Mouse (Mus musculus): ENCODE data around the gene Pard3b. TPM values are rescaled to one million over a fixed set of nuclear protein-coding genes. Genes with fewer than 3 reads are reported as not detected.
A peak's percentile ranks its signal among the peaks of the same experiment; 100 is the strongest.

The Pard3b gene
- total RNA-seq, 2 experiments from 2014 or later = 9.6 to 10.7 TPM

DNA sequence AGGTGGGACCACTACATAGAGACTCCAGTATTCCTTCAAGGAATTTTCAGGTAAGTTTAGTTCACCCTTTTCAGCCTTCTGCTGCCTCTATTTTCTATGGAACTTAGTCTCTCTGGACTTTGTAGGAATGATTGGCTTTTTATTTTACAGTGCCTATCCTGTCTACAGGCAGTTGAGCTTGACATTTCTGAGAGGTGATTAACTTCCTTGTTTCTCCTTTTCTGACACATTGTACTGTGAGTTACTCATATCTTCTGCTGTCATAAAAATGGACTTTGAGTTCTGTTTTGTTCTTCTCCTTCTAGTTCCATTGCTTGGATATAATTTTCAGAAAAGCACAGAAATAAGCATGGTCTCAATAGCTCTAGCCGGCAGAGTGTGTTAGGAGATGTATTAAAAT lies 112.4 kb downstream of the Pard3b start:
- DNase-seq = no peak

- DNase-seq = no peak
These were observed 118.1 kb downstream of the Pard3b start for GRCm38 (mm10) chr1:61756771-61757170.

- DNase-seq = peak; percentile 64
These were observed 132.6 kb downstream of the Pard3b start for GRCm38 (mm10) chr1:61771213-61771612.

- DNase-seq = no peak
These were observed 140.1 kb downstream of the Pard3b start for GRCm38 (mm10) chr1:61778731-61779130.

GRCm38 (mm10) chr1:61779906-61780305 lies 141.3 kb downstream of the Pard3b start:
- no peak for DNase-seq

GRCm38 (mm10) chr1:61796296-61796695 lies 157.7 kb downstream of the Pard3b start:
- no peak for DNase-seq

DNA sequence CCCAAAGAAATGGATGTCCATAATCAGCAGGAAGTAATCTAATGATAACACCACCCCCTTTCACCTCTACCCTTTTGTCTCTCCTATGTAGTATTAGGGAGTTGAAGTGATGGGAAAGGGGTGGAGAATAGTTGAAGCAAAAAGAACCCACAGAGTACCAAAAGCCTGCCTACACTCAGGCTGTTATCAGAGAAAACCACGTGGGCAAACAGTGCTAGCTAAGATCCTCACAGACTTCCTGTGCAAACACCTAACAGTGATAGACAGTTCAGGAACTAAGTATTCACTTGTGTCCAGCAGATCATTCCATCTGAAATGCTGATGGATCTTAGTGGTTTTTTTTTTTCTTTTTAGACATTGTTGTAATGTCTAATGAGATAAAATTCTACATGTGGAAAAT lies 181.6 kb downstream of the Pard3b start:
- no peak for DNase-seq

GRCm38 (mm10) chr1:61825560-61826191 lies 187.1 kb downstream of the Pard3b start:
- no peak for DNase-seq

GRCm38 (mm10) chr1:61837006-61837544 lies 198.5 kb downstream of the Pard3b start:
- DNase-seq = no peak

DNA sequence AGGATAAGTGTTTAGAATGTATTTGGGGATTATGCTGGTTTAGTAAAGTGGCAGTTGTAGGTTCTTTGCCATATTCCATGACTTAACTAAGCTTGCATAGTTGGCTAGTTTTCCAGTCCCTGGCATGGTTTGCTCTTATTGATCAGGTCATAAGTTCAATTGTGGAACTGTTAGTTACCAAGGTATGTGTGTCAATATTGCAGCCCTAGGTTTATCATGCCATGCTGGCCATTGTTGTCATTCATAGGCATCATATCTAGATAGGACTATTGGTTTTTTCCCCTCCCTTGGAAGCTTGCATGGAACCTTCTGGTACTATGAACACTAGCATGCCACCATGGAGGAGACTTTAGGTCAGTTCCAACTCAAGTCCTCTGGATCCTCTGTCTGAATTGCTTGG lies 208.0 kb downstream of the Pard3b start:
- DNase-seq = no peak

DNA sequence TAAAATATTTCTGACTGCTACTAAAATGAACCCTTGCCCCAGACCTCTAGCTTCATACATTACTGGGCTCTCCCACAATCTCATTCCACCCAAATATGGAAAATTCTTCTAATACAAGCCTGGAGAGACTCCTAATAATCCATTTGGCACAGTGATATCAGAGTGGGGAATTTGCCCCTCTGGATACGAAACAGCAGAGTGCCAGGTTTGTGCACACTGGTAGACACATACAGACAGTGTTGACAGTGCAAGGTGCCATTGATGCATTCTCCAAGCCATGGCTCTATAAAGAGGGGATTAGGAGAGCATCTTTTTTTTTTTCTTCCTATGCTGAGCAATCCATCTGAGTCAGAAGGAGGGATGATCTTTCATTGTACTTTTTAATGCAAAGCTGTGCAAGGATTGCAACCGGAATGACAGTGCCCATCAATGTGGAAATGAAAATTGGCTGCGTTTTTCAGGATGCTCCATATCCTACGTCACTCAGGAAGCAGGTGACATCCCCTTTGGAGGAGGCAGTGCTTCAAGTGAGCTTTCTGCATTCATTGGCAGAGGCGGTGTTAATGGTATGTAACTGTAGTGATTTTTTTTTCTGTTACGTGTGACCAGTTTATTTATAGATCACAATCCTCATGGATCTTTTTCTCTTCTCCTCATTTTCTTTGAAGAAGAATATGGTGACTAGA lies 210.5 kb downstream of the Pard3b start:
- DNase-seq = no peak

- DNase-seq = no peak
These were observed 211.8 kb downstream of the Pard3b start for GRCm38 (mm10) chr1:61850471-61850870.

DNA sequence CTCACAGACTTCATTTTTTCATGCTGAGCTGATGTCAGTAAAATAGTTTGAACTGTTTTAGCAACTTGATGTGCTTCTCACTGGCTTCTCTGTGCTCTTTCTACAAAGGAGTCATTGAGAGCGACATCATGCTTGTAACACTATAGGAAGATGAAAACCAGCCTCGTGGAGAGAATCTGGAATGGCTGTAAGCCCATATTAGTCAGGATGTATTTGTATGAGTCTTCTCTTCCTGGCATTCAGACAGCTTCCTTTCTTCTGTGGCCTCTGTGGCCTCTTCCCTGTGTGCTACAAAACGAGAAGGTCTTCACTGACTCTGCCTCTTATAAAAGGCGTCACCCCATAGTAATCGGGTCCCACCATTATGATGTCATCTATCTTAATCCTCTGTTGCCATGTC lies 212.6 kb downstream of the Pard3b start:
- DNase-seq = no peak

DNA sequence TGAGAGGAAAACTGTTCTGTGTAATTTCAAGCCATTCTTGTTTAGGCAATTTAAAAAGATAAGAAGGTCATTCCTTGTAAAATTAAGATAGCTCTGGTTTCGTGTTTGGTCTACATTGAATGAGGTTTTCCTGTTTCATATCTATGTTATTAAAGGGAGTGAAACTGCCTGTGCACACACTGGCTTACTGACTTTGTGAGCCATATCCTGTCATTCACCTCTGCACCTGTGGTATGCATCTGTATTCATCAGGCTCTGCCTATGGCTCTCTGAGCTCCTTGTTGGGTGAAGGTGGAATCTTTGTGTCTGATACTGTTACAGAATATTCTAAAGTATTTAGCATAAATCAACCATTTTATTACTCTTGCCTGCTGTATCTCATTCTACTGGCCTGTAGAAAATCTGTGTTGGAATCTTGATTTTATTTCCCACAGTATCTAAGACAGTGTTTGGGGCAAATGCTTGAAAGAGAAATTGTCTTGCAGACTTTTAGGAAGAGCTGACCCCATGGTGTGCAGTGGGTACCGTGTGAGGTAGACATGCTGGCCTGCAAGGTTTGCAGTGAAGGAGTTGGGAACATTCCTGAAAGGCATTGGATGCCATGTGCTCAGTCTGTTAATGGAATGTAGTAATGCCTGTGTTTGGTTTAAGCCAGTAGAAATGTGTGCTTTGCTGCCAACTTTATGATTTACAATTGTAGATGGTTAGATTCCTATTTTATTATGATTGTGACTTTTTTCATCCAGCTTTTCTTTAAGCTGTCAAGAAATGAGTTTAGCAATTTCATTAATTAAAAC lies 228.9 kb downstream of the Pard3b start:
- no peak for DNase-seq

DNA sequence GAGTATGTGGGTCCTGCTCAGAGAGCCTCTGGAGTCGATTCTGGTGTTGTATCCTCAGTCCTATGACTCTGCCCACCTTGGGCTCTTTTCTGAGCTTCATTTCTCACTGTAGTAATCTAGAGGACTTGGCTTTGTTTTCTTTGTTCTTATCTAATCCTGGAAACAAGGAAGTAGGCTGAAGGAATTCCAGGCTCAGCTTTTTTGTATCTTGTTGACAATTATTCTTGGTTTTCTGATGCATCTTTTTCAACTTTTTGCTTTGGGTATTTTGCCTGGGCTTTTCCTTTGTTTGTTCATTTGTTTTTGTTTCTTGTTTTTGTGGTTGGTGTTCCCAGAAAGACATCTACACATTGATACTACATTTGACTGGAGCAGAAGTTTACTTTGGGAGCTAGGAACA lies 236.3 kb downstream of the Pard3b start:
- no peak for DNase-seq

DNA sequence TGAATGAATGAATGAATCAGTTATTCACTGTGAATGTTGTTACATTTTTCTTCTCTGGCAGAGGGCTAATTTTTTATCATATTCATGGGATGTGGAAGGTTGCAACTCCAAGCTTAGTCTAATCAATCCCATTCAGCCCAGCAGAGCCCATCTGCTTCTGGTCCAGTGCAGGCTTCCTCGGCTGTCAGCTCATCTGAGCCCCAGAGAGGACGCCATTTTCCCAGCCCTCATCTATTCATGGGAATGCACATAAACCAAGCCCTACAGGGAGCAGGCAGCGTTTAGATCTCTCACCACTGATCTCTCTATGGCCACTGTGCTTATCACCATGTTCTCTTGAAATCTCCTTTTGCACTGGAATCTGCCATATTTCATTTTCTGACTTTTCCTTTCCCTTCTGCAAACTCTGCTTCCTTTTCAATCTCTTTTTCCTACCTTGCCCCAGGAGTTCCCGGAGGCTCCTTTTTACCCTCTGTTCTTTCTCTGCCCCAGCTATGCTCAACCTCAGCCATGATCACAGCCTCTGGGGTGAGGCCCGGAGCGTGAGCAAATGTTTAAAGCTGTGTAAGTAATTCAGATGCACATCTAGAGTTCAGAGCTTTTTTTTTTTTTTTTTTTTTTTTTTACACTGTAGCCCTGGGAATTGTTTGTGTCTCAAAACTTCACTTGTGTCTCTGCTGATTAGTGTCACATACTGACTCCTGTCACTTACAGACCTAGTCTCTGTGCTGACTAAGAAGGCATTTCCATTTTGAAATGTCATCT lies 241.3 kb downstream of the Pard3b start:
- DNase-seq = no peak

GRCm38 (mm10) chr1:61896048-61896447 lies 257.4 kb downstream of the Pard3b start:
- peak; percentile 18 for DNase-seq

DNA sequence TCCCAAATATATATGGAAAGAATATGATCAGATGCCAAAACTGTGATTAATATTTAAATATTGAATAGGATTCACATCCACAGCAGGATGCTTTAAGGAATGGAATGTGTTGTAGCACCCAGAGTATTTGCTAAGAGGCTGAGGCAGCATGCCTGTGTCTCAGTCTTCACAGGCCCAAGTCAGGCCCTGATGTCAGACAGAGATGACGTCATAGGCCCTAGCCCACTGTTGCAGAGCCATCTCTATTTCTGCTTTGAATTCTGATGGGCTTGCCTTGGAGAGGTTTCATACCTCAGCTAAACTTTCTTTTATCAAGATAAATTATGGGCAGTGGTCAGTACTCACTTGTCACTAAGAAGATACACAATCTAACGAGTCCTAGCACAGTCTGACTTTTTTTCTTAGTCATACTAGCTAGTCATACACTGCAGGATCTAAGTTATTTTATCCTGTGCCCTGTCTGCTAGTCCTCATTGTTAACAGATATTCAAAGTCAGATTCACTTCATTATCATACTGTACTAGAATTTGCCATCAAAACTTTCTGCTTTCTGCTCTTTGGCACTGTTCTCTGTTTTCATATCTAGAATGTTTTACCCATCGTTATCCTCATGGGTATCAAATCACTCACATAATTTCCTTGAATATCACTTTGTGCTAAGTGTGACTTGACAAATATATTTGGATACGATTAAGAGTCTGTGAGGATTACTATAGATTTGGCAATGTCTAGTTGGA lies 264.8 kb downstream of the Pard3b start:
- DNase-seq = no peak

DNA sequence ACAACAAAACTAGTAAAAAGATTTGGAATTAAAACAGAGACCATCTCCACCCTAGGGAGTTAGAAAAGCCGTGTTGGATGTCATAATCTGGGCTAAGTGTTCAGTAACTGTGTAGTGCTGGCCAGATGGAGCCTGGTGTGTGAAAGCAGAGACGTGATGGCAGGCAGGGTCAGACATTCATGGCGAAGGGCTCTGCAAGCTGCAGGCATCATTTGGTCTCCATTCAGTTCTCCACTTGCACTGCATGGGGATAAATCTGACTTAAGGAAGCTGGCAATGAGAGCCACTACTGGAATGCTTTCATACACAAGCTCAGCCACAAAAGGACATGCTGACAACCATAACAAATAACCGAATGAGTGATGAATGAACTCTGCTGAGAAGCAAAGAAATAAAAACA lies 265.4 kb downstream of the Pard3b start:
- no peak for DNase-seq

DNA sequence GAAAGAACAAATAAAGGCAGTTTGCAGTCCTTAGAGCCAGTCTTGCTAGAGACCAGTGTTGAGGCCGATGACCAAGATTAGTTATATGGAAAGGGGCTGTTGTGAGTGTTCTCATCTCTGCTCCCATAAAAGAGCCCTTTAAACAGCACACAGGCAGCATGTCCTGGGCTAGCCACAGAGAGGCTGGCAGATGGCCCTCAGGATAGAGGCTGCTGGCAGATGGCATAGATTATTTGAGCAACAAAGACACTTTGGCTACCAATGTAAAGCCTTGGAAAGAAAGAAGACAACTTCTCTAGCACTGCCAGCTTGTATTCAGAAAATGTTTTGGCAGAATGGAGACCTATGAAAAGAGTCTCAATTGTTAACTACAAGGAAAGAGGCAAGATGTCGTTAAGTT lies 274.3 kb downstream of the Pard3b start:
- no peak for DNase-seq

- DNase-seq = no peak
These were observed 286.3 kb downstream of the Pard3b start for GRCm38 (mm10) chr1:61924958-61925357.

GRCm38 (mm10) chr1:61925541-61925940 lies 286.9 kb downstream of the Pard3b start:
- DNase-seq = no peak

Measured in gastrocnemius, postnatal 10 days (tissue).